Mouse (Mus musculus) heart, postnatal 0 days (tissue): ENCODE results near the gene Slc2a9.

ENCODE experiments used
- CTCF ChIP-seq: IDR thresholded peaks from 2 replicates; pipeline ENCODE4 v1.5.1; 2016; ENCODE audit warnings: antibody characterized with exemption, control low read depth, low read depth
- EP300 ChIP-seq: IDR thresholded peaks from 2 replicates; pipeline ENCODE4 v1.6.1; 2016; ENCODE audit warnings: antibody characterized with exemption, low read depth

GRCm38 (mm10) chr5:38505435-38505765 lies 2.5 kb upstream of the Slc2a9 start:
- no peak for TF ChIP-seq EP300
- no peak for TF ChIP-seq CTCF
